Mouse (Mus musculus) cerebellum, adult (tissue): ENCODE results near the gene Trpt1.
A peak's percentile ranks its signal among the peaks of the same experiment; 100 is the strongest.

ENCODE experiments used
- ATAC-seq: cut with Nextera tagmentation; 2 replicates; pipeline ENCODE4 v1.9.2; 2017; ENCODE audit warnings: mild to moderate bottlenecking, moderate library complexity, mixed read lengths; ENCODE audit not compliant: insufficient number of reproducible peaks, low FRiP score, low TSS enrichment

The Trpt1 gene

DNA sequence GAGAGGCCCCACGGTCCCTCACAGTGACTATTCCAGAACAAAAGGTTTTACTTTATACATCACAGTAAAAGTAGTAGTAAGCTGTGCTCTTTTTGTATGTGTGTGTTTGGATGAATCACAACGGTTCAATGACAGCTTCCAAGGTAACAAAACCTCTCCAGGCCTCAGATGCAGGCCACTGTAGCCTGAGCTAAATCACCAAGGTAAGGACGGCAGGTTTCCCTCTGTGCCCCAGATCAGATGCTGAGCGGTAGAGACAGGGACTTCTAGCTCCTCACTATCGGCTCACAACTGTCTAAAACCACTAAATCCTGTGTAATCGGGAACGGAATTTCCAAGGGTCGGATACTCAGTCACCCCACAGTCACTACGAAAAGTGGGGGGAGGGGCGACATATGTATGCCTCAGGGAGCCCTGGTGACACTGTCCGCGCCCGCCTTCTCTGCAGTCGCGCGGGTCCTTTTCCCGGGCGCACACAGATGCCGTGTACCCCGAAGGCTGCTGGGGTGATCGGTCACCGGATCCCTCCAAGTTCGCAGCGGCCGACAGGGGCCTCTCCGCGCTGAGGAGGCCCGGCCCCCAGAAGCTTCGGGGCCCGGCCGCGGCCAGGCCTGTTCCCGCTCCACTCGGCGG is 43.3 kb downstream of the Trpt1 start:
- no peak for ATAC-seq

DNA sequence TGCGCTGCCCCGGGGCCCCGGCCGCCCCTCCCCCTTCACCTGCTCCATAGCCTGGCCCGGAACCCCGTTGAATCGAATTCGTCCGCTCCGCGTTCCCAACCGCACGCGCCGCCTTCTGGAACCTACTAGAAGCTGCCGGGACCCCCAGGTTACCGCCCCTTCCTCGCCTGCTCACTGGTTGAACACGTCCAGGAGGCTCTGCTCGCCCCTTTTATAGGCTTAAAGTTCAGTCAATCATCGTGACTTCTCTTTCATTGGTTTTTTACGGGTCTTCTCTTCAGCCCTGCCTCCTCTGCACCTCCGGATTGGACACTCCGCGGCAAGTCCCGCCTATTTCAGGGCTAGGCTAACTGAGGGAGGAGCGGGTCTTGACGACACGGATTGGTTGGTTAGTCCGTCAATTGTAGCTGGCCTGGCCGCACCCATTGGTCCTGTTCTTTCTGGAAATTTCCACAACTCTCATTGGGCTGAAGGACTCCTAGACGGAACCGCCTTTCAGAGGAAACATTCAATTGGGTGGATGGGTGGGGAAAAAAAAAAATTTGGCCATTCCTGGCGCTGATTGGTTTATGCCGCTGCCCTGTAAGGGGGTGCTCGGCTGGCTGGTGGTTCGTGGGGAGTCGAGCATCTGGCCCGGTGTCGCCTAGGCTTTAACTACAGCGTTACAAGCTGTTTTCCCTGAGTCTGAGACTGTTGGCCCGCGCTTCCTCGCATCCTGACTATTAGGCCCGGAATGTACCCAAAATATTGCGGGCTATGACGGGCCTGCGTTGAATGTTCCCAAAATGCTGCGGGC is 44.1 kb downstream of the Trpt1 start, which contains the start of gene Stip1:
TSS of gene Stip1 (minus strand) at position 127 of the 796 bp plus-strand sequence.
- peak; percentile 99 for ATAC-seq

DNA sequence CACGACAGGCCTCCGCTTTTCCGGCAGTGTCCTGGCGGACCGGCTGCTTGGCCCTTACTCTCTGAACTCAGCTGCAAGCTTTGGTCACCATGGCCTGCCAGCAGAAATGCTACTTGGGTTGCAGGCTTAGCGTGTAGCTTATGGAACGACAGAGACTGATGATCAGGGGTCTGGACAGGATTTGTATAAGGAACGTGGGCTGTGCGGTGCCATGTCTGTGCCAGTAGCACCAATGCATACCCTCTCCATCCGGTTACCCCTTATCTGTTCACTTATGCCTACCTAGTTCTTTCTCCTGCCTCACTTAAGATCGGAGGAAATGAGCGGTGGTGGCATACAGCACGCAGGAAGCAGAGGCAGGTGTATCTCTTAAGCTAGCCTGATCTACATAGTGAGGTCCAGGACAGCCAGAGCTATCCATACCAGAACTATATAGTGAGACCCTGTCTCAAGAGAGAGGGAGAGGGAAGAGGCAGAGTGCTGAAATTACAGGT is 44.8 kb downstream of the Trpt1 start:
- ATAC-seq, result no peak

DNA sequence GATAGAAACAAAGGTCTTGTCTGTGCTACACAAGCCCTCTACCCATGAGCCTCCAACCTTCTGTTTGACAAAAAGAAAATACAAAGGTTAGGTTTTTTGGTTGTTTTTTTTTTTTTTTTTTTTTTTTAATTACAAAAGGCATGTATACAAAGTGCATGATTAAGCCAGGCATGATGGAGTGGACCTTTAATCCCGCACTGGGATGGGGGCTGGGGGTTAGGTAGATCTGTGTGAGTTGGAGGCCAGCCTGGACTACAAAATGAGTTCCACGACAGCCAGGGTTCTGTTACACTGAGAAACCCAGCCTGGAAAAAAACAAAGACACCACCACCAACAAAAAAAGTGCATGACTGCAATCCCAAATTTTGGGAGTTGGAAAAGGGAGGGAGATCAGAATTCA is 45.2 kb downstream of the Trpt1 start:
- ATAC-seq, result no peak

DNA sequence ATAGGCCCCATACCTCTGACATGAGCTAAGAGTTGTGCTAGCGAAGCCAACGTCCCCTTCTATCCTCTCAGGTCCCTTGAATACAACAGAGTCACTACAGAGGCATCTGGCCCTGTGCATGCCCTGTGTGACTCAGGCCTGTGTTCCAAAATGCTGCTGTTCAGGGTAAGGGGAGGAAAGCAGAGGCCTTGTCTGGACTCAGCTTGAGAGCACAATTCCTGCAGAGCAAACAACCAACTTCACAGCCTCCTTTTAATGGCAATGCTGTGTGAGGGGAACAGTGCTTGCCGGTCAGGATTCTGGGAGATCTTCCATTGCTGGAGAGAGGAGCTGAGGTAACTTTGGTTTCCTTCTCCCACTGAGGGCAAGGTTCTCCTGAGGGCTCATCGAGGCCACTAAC is 48.3 kb downstream of the Trpt1 start:
- no peak for ATAC-seq

DNA sequence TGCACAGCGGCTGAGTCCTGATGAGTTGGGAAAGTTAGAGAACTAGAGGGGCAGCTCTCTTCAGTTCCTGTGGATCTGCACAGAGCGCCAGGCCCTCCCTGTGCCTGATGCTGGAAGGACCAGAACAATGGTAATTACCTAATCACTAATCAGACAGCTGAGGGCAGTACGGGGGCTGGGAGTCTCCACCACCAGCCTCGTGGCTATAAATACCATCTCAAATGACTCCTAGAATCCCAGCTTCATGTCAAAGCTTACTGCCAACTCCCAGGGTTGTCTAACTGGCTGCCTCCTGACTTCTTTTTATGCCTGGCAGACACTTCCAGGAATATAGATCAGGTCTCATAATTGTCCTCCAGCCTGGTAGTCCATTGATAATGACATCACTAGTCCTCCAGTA is 48.8 kb downstream of the Trpt1 start:
- no peak for ATAC-seq
